Mouse (Mus musculus) frontal cortex, postnatal 25 days (tissue): ENCODE measurements around the gene S100b.

ENCODE experiments used
- DNase-seq, 2 experiments: peaks; one replicate each; pipeline ENCODE4 v3.0.0; 2022; ENCODE audit warnings: low spot score in 2 of 2

S100b gene

DNA sequence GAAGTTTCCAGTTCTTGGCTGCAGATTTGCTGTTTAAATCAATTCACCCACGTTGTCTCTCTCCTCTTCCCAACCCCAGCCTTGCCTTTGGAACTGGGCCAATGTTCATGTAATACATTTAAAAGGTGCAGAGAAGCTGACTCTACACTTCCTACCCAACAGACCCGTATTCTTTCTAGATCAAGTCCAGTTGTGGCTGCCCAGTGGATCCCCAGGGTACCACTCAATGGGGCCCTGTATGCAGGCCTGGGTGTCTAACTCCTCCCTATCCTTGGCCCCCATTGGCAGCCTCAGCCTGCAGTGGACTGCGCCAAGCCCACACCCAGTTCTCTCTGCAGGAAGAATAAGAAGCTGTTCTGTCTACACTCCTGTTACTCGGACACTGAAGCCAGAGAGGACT lies at the start of gene S100b:
Gene S100b, plus strand, starts transcription at position 318 of the 400 bp plus-strand sequence.
- no peak for DNase-seq

DNA sequence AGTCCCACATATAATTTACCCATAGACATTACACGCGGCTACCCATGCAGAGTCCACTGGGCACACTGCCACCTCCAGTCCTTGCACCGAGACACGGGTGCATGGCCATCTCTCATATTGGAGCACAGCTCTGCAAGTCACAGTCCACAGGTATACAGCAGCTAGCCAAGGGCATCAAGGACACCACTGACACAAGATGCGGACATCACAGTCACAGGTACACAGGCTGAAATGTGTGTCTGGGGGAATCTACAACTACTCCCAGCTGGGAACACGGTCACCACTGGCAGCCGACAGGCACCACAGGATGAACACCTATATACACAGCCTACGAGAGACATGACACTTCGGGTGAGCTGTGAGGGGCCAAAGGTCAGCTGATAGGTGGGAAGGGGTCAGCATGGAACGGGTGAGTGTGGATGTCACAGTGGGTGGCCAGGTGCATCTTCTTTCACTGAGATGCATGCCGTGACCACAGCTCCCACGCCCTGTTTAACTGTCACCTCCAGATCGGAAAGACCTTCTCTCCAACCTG lies 46.3 kb upstream of the S100b start:
- no peak for DNase-seq

DNA sequence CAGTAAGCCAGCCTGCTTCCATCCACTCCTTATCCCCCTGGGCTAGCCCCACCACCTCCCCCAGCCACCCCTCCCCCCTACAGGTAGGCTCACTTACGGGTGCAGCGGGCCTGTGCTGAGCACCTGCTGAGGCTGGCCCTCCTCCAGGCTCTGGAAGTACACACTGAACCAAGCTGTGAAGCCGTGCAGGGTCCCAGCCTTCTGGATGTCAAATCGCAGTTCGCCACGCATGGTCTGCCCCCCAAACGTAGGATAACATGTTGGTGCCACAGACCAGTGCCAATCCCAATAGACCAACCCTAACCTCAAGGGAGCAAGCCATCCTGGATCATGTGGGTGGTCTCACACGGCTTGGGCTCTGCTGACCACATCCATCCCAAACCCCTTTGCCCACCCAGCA lies 44.4 kb upstream of the S100b start:
- no peak for DNase-seq

DNA sequence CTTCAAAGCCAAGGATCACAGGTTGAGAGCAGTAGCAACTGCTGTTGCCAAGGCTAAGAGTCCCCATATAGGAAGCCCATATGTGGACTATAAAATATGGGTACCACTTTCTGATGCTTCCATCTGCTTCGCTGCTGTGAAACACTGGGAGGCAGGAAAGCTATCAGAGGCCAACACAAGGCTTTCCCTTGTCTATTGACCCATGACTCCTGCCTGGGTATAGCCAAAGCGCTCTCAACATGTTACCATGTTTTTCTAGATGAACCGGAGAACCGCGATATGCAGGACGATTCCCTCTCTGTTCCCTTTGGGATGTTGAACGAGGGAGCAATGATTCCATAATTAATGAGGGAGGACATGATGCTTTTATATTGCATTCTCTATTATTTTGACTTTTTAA lies 42.8 kb upstream of the S100b start:
- DNase-seq, result no peak

DNA sequence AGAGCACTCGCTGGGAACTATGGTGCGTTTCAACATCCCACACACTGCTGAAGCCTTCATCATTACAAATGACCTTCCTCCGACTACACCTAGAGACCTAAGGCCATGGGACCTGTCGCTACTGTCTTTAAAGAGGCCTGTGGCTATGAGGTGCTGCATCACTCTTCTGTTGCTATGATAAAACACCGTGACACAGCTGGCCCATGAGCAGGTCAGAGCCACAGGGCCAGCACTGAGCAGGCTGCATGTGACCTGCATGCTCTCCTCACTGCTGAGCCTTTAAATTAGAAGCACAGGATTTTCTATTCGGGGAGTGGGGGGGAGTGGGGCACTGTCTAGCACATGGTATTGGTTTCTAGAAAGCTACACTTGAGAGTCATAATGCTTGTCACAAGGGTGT lies 41.5 kb upstream of the S100b start:
- DNase-seq, result no peak

DNA sequence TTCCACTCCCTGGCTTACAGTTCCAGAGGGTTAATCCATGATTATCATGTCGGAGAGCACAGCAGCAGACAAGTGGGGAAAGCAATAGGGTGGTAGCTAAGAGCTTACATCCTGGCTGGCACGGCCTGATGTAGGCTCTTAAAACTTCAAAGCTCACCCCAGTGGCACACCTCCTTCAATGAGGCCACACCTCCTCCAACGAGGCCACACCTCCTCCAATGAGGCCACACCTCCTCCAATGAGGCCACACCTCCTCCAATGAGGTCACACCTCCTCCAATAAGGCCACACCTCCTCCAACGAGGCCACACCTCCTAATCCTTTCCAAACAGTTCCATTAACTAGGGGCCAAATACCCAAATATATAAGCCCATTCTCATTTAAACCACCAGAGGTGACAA lies 39.5 kb upstream of the S100b start:
- no peak for DNase-seq

DNA sequence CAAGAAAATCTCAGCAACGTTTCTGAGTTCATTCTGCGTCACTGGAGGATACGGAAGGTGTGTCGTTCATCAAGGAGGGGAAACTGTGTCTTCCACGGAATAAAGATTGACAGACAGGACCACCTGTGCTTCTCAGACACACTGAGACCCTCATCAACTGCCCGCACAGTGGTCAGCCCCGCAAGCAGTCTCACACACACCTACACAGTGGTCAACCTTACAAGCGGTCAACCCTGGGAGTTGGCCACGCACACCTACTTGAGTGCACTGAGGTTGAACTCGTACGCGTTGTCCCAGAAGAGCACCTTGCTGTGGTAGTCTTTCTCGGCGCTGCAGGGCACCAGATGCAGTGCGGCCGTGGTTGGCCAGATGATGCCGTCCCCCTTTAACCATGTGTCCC lies 36.6 kb upstream of the S100b start:
- no peak for DNase-seq

DNA sequence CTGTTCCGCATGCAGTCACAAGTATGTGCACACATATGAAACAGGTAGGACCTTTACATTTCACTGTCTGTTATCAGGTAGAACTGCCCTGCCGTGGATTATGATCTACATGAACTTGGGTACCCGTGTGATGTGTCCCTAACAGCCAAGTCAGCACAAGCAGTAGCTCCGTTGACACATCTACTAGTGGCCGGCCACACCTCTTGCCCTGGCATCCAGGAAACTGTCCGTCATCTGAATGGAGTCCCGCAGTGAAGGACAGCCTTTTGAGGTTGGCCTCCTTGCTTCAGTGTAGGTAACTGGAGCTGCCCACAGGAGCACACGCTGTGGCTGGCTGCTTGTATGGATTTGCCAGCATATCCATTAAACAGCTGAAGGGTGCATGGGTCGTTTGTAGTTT lies 35.4 kb upstream of the S100b start:
- no peak for DNase-seq

DNA sequence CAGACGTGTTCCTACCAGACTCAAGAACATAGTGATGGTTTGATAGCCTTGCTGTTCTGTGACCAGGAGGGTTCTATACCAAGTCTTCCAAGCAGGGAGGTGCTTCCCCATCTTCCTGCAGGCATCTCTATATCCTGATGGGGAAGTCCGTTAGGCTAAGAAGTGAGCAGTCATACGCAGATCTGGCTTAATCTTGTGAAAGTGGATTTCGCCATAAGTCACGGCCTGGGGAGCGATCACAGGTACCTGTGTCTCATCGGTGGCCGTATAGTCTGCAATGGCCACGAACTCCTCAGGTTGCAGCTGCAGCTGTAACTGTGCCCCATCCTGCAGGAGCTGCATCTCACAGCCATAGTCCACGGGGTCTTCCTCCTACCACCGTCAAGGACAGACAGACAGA lies 27.7 kb upstream of the S100b start:
- DNase-seq, result no peak

DNA sequence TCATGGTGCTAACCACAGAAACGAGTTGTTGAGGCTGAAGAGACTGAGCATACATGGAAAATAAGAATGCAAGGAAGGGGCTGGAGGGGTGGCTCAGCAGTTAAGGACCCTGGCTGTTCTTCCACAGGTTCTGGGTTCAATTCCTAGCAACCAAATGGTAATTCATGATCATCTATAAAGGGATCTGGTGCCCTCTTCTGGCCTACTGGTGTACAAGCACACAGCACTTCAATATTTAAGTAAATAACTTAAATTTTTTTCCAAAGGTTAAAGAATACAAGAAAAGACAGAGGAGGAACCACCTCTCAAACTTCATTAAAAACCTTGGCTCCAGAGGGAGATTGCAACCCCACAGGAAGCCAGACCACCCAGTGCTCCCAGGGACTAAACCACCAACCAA lies 24.0 kb upstream of the S100b start:
- DNase-seq, result no peak

DNA sequence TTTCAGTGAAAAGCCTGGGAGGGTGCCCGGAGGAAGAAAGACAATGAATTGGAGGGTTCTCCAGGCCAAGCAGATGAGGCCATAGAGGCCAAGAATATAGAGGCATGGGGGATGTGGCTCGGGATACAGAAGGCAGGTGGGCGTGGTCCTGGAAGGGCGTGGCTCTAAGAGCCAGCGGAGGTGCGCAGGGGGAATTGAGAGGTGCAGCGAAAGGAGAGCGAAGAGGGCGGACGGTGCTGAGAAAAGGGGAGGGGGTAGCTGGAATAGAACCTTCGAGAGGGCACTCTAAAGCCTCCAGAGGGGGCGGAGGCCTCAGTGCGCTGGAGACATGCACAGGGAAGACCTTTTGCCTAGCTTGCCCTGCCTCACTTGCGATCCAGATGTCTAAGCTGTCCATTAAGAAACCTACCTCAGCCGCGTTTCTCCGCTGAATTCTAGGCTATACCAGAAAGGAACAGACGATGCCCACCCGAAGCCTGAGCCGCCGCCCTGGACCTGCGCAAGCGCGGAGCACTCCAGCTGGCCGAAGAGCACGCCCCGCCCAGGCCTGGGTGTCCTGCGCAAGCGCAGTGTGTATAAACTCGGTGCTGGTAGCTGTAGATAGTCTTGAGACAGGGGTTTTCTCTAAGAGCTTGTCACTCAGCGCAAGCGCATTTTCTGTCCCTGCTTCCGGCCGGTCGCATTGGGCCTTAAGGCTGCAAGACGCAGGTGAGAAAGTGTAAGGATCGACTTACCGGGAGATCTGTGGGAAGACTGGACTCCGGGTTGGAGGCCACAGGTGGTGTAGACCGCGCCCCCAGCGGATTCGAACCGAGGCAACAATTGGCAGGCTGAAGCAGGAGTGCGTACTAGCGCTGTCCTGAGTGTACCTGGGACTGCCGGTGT lies 16.1 kb upstream of the S100b start, which contains the start of gene Prmt2:
Gene Prmt2, minus strand, starts transcription at position 525 of the 885 bp plus-strand sequence.
- DNase-seq, result peak; percentile 78 to 82

DNA sequence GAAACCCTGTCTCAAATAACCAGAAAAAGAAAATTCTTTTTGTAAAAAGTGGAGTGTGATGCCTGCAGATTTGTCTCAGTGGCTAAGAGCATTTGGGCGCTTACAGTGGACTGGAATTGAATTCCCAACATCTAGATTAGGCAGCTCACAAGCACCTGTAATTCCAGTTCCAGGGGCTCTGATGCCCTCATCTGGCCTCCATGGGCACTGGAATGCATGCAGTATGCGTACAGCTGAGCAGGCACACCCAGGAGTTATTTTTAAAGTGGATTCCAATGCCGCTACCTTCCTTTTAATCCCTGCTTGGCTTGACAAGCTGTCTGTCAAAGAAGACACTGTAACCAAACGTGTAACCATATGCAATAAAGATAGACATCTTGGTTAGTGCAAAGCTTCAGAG lies 14.3 kb upstream of the S100b start:
- DNase-seq, result no peak

DNA sequence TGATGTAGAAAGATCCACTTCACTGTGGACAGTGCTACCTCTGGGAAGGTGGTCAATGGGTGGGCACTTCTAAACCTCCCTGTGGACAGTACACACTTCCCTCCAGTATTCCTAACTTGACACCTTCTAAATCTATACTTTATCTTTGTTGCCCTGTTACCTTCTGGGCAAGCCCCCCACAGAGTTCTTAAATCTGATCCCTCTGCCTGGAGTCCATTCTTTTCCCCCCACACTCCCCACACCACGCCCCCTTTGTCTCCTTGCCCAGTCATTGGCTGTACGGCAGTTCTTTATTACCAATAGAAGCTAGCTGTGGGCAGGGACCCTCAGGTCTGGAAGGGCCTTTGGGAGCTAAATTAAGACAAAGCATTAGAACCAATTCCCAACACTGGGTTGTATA lies 8.5 kb upstream of the S100b start:
- DNase-seq, result no peak

DNA sequence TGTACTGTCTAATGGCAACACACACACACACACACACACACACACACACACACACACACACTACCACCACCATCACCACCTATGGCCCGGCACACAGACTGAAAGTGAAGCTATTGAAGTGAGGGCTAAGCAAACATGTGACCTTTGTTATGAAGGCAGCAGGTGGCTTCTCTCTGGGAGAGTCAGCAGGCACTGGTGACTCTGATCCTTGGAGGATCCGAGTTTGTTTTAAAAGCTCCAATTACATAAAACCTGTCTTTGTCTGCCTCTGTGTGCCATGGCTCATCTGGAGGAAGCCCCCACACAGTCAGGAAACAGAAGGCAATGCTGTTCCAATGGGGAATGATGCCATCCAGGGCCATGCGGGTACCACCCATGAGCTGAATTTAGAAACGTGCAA lies 7.1 kb upstream of the S100b start:
- DNase-seq, result no peak

DNA sequence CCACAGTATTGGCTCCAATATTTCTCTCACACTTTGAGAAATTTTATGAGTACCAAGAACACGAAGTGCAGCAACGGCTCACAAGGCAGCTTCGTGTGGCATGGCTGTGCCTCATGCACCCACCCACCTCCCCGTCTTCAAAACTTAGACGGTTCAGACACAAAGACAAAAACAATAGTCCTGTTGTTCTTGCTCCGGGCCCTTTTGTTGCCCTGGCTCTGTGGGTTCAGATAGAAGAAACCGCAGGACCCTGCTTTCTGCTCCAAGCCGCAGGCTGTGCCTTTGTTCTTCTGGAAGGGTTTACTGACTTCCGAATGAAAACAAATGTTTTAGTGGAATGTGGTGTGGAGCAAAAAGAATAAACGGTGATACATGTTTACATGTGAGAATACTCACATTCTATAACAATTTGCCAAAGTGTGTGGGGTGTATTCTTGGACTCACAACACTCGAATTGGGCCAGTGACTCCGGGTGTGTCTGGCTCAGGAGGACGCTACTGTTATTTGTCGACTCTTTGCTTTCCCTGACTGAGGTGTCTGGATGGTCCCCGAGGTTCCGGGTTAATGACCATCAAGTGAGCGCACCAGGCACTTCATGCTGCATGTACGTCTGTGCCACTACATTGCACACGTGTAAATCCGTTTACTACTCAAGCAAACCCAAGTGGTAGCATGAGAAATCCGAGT lies 5.5 kb upstream of the S100b start:
- no peak for DNase-seq

DNA sequence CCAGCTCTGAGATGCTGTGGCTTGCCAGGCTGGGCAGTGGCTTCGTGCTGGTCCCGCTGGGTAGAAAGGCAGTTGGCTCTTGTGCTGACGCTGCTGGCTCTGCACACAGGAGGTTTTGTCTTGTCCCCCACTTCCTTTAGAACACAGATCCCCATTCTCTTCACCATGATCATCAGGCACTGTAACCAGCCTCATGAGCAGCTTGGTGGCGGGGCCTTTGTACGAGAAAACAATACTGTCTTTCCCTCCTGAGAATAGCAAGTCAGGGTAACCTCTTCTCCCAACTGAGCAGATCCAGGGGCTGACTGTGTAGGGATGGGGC lies 5.0 kb upstream of the S100b start:
- no peak for DNase-seq

DNA sequence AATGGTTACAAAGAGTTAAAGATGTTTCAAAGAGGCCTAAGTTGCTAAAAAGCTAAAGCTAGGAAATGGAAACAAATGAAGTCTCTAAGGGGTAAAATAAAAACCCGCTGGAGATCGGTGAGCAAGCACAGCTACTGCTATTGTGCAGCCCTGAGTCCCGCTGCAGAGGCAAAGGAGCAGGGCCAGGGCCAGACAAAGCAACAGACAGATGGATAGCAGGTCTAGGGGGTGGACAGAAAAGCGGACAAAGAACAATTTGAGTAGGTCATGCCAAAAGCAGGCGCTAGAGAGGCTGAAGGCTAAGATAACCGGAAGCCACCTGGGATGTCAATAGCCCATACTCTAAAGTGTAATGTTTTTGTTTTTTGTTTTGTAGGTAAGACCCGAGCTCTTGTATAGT lies 2.8 kb upstream of the S100b start:
- no peak for DNase-seq

DNA sequence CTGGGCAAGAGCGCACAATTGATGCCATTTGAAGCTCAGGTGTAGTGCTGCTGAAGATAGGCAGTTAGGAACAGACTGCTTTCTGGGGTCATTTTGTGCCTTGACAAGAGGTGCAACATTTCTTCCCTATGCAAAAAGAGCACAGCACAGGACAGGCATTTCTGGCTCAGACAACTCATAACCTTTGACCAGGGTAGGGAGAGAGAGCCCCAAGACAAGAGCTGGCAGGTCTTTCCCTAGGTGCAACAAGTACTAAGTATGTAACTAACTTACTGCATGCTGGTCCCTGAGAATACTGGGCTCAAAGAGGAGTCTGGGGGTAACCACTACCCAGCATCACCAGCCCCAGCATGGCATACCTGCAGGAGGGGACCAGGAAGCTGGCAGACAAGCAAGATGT lies 574 bp upstream of the S100b start:
- DNase-seq, result no peak

DNA sequence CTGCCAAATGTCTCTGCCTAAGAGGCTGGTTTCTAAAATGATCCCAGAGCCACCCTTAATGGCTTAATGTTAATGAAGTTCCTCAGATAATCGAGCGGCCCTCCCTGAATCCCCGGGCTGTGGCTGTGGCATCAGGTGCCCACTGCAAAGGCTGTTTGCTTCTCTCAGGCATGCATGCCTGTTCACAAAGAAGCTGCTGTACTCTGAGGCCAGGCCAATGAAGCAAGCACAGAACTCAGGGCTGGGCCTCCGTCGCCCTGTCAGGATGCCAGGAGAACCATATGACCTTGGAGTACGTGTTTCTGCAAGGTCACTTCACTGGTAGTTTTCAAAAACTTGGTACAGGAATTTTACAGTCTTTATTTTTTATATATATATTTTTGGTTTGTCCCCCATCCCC lies 2.0 kb downstream of the S100b start:
- DNase-seq, result no peak

DNA sequence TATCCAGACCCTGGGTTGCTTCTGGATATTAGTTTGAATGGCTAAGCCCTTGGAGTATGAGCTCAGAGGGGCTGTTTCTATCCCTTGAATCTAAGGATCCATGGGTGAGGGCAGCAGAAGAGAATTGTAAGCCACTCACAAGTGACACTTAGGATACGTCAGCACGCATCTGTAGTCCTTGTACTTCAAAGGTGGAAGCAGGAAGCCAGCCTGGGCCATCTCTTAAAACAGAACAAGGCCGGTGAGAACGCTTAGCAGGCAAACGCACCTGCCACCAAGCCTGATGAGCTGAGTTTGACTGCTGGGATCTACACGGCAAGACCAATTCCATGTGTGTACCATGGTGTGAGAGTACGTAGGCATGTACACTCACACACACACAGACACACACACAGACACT lies 3.6 kb downstream of the S100b start:
- no peak for DNase-seq

DNA sequence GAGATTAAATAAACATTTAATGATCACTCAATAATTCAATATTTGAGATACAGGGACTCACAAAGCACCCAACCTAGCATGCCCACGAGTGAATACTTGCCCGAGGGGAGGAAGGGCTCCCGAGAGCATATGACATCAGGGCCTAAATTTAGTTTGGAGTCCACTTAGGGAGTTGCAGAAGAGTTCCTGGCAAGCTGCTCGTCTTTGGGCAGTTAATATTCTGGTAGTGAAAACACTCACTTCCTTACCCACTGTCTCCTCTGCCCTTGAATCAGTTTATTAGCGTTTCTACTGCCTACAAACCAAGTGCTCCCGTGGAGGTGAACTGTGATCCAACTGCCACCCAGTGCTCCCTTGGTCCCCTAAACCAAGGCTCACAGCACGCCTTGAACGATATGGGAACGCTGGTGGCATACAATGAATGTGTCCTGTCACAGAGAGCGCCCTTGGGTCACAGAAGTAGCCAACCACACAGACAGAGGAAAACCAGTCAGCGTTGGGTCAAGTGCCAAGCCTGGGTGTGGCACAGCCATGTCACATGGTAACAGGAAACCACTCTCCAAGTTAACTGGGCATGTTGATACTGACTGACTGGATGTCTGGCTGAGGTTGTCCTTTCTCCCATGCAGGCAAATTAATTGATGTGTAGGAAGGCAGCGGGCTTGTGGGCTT lies 4.2 kb downstream of the S100b start:
- no peak for DNase-seq

DNA sequence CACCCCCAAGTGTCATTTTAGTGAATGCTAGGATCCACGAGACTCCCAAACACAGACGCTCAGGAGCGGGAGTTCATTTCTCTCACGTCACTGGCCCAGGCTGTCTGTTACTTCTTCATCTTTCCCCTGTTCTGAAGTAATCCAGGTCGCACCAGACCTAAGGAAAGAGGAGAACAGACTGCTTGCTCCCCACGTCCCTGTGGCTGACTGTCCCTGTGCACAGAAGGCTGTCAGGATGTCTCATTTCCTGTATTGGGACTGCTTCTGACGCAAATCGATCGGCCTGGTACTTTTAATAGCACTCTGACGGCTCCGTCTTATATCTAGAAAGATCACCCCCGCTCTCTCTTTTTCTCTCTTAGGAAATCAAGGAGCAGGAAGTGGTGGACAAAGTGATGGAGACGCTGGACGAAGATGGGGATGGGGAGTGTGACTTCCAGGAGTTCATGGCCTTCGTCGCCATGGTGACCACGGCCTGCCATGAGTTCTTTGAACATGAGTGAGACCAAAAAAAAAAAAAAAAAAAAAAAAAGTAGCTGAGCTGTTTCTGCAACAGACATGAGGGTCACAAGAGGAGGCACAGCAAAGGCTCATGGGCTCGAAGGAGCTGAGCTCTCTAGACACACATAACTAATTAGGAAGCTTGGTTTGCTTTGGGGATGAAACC lies 6.0 kb downstream of the S100b start:
- DNase-seq, result no peak
